Mouse (Mus musculus): ENCODE measurements at regions not wholly inside any gene's neighbourhood (a gene's known extent, or its start where the extent isn't known, plus 50 kb on each side); places are given as distances from the start of the nearest gene placed in this dataset.

- no peak for TF ChIP-seq CTCF (IDR thresholded peaks at IDR 0.05)
- TF ChIP-seq POLR2A (IDR thresholded peaks at IDR 0.05; ENCODE audit: insufficient read depth, low read depth, low read length) = no peak
- no peak for TF ChIP-seq EP300 (IDR thresholded peaks at IDR 0.05; ENCODE audit: insufficient read depth, low read depth, low read length)
Observed at GRCm38 (mm10) chr2:61344556-61345131, 233.7 kb upstream of the Tank start.

Measured in heart, adult 2 months (tissue).